Mouse (Mus musculus): ENCODE data around the gene Synj1.

Synj1 gene

DNA sequence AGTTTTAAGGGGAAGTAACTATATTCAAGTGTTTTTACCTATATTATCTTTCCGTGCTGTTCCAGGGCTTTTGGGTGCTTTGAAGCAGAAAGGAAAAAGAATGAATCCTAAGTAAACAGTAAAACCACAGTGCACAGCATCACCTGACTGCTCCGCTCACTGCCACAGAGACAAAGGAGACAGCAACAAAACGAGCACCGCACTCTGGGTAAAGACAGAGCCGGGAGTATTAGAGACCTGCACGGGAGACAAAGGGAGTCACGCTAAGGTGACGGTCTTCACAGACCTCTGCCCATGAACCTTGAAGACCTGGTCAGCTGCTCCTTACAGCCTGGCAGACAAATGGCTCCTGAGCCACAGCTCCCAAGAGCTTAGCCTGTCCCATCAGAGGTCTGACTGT, 64.1 kb downstream of the Synj1 start:
- DNase-seq (ENCODE audit: low spot score in 2 of 2) = no peak

DNA sequence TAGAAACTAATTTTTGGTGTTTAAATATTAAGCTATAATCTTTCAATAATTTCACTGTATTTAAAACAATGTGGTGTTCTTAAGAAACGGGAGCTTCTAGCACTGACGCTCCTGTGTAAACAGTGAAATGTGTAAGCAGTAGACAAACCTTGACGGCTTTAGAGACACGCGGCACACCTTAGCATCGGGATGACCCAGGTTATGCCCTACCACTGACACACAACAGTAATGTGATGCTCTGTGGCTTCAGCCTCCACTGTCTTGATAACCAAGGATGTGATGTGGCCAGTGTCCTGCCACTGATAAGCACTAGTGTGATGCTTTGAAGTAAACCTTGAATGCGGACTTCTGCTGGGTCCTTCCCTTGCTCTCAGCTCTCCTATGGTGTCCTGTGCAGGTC, 69.9 kb downstream of the Synj1 start:
- DNase-seq (ENCODE audit: low spot score in 2 of 2) = no peak

DNA sequence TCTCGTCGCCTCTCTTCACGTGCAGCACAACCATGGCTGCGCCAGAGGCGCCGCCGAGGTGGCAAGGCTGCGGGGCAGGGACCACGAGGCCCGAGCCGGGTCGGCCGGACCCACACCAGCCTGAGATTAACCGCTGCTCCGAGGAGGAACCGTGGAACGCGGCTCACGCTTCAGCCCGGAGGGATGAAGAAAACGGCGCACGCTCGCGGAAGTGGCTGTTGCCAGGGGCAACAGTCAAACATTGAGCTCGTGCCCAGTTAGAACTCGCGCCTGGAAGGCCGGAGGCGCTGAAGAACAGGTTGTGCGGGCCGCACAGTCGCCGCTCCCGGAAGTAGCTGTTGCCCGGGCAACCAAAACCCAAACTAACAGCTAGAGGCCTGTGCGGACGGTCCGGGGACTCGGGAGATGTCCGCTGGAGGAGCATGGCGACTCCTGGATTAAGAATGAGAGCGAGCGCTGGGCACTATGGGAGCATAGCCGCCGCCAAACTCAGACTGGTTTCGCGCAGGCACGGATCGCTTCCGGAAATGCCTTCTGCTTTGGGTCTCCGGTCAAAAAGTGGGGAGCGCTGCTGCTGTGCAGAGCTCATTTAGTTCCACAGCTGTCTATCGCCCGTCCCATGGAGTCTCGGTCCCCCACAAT, 76.3 kb downstream of the Synj1 start, which contains the start of gene Cfap298:
TSS of gene Cfap298 (minus strand) at position 428 of the 642 bp plus-strand sequence.
- DNase-seq (ENCODE audit: low spot score in 2 of 2) = peak; percentile 91 to 92

DNA sequence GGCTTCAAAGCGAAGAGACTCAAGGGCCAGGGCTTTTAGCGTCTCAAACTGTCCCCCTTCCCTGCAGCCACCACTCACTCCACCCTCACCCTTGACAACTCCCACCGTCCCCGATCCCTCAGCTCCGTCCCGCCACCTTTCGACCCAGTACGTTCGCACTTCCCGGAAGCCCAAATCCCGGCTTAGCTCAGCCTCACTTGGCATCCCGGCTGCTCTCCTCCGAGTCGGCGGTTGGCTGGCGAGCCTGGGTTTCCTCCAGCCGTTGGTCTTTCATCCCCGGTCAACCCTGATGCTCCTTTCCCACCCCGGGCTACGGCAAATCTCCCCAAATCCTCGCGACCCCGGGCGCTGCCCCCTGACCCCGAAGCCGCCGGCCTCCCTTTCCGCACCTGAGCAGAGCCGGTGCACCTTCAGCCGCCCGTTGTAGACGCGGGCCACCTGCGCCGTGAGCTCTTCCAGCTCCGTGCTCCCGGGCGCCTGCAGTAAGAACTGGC, 76.9 kb downstream of the Synj1 start:
- peak in 1 of 2 experiments; percentile 23 for DNase-seq (ENCODE audit: low spot score in 2 of 2)

DNA sequence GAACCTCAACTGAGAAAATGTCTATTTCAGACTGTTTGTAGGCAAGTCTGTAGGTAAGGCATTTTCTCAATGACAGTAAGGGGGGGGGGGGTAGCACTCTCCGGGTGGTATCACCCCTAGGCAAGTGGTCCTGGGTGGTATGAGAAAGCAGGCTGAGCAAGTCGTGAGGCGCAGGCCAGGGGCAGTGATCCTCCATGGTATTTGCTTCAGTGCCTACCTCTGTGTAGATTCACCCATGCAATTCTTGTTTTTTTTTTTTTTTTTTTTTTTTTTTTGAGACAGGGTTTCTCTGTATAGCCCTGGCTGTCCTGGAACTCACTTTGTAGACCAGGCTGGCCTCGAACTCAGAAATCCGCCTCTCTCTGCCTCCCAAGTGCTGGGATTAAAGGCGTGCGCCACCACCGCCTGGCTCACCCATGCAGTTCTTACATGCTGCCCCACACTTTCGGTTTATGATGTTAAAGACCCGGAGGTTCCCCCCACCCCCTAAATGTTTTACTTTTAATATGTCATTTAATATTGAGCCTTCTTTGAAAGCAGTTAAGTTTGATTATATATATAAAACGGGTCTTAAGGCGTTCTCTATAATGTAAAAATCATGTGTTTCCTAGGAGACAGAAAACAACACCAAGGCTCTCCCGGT, 77.5 kb downstream of the Synj1 start:
- no peak for DNase-seq (ENCODE audit: low spot score in 2 of 2)

DNA sequence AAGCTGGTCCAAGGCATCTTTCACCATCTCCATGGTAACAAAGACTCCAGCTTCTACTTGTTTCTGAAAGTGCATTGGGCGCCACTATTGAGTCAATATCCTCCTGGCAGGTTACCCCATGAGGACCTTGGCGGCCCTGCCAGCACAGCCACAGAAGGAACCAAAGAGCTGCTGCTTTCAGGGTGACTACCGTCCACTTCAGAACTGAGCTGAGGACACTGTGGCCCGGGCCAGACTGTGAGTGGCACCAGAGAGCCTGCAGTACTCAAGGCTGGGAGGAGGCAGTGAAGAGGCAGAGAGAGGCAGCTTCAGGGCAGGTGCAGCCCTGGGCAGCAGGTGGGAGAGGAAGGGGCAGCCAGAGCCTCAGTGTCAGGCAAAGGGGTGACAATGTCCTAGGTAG, 83.7 kb downstream of the Synj1 start:
- DNase-seq (ENCODE audit: low spot score in 2 of 2) = no peak

DNA sequence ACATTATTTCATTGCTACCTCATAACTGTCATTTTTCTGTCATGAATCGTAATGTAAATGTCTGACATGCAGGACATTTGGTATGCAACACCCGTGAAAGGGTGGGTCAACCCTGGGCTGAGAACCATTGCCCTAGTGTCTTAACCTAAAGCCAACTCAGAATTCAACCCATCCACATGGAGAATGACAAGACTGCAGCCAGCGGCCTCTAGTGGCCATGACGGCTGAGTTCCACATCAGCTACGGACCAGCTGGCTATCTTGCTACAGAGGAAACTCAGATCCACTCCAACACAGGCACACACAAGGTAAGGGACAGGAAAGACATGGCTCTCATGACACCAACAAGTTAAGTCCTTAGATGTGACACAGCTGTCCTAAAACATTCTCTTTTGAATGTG, 85.6 kb downstream of the Synj1 start:
- DNase-seq (ENCODE audit: low spot score in 2 of 2) = no peak

DNA sequence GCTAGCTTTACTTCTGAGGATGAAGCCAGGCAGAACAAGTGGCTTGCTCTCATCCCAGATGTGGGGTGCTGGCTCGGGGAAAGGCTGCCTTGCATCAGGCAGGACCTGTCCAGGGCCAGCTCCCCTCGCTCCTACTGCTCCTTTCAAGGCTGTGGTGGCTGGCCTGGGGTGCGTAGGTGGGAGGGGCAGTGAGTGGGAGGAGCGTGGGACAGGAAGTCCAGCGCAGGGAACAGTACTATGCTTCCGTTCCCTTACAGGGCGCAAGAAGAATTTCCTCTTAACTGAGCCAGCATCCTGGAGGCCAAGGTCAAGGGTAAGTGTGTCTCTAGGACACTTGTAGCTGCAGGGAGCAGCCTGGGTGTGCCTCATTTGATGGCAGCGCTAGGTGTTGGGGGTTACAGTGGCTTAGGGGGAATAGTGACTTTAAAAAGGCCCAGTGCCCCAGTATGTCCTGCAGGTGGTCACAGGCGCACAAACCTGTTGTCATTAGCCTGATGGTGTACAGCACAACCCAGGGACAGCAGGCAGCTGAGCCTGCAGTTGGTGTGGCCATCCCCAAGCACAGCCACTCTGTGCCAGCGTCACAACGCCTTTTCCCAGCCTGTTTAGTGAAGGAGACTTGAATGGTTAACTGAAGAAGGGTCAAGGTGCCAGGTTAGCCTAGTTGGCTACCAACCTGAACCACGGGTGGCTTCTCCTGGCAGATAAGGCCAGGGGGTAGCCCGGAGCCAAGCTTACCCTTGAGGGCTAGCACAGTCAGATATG, 86.3 kb downstream of the Synj1 start:
- no peak for DNase-seq (ENCODE audit: low spot score in 2 of 2)

DNA sequence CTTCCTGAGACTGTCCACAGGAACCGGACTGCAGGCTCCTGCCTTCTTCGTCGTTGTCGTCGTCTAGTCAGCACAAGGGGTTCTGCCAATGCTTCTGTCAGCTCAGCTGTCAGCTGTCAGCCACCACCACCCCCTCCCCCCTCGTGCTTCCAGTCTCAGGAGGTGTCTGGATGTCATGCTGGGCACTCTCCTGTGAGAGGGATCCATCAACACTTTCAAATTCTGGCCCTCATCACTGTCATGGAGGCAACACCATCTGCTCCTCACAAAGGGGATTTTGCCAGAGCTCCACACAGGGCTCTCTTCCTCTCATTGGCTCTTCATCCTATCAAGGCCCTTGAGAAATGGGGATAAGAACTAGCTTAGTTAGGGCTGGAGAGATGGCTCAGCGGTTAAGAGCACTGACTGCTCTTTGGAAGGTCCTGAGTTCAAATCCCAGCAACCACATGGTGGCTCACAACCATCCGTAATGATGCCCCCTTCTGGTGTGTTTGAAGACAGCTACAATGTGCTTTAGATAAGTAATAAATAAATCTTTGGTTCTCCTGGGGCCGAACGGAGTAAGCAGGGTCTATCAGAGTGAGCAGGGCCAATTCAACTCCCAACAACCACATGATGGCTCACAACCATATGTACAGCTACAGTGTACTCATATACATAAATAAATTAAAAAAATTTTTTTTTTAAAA, 89.5 kb downstream of the Synj1 start:
- DNase-seq (ENCODE audit: low spot score in 2 of 2) = no peak

DNA sequence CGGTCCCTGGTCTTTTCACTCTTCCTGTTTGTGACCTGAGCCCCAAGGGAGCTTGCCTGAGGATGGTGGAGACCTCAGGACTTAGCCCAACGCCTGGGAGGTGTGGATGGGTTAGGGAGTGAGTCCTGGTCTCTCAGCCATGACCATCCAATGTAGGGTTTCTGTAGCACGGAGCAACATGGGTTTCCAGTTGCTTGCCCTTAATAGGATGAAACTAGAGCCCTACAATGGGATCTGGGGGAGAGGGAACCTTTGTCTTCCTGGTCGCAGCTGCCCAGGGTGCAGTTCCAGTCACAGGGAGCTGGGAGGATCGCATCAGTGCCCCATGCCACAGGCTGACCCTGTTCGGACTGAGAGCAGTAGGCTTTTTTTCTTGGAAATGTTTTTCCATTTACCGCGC, 94.0 kb downstream of the Synj1 start:
- DNase-seq (ENCODE audit: low spot score in 2 of 2) = no peak

DNA sequence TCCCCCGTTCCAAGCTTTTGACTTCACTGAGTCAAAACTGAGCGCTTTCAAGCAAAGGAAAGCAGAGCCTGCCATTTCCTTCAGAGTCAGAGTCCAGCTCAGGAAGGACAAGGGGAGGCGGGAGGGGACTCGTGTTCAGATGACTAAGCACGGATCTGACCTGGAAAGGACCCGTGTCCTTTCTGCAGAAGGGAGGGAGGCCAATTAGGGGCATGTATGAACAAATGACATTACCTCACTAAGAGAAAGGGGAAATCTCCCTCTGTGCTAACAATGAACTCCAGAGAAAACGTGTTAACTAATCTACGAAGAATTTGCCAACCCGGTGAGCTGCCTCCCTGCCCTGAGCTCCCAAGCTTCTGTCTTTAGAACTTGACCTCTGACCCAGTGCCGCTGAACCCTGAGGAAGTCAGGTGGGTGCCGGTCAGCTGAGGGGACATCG, 95.0 kb downstream of the Synj1 start:
- no peak for DNase-seq (ENCODE audit: low spot score in 2 of 2)

DNA sequence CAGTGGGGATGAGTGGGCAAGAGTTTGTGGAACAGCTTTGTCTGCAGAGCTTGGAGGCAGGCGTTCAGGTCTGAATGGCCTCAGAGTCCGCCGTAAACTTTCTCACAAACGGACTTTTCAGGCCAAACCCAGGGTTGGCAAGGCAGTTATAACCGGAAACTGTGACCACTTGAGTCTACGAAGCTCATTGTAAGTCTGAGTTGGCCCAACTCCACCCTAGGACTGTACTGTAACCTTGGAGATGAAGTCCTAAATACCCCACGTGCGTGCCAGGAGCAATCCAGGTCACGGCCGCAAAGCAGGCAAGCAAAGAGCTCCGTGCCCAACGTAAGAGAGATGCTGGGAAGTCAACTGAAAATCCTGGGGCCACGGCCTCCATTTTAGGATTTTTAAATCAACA, 99.3 kb downstream of the Synj1 start:
- DNase-seq (ENCODE audit: low spot score in 2 of 2) = no peak

DNA sequence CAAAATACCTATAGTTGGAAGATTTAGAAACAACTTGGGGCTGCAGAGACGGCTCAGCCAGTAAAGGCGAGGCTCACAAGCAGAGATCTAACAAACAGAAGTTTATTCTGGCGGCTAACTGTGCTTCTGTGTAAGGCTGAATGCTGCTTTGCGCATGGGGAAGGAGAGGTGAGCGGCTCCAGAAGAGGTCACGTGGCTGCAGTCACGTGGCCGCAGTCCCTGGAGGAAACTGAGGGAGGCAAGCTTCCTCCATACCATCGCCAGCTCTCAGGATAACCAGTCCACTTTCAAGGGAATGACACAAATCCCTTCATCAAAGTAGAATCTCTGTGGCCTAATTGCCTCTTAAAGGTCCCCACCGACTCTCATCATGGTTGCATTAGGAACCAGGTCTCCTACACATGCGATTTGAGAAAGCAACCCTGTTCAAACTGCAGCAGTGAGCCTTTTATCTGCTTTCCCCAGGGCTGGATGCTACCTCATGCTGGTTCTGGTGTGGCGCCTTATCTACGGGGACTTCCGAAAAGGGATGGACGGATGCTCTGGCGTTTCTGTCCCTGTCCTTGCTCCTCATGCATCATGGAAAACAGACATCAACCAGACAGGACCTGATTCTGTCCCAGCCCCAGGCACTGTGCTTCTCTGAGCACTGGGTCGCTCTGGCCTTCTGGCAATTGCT, 100.1 kb downstream of the Synj1 start:
- DNase-seq (ENCODE audit: low spot score in 2 of 2) = no peak

DNA sequence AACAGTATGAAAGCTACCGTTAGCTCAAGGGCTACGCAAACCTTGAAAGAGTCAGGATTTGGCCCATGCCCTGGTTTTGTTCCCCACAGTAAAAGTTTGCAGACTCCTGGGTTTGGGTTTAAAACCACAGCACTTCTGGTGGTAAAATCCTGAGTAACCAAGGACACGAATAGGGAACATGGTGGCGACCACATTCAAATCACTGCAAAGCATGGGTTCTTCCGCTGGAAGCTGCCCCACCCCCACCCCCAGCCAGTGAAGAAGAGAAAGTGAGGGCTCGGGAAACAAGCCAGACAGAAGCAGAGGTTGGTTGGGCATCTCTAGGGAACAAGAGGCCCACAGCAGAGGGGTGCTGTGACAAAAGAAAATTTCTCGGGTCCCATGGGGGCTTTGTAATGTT, 103.9 kb downstream of the Synj1 start:
- no peak for DNase-seq (ENCODE audit: low spot score in 2 of 2)

DNA sequence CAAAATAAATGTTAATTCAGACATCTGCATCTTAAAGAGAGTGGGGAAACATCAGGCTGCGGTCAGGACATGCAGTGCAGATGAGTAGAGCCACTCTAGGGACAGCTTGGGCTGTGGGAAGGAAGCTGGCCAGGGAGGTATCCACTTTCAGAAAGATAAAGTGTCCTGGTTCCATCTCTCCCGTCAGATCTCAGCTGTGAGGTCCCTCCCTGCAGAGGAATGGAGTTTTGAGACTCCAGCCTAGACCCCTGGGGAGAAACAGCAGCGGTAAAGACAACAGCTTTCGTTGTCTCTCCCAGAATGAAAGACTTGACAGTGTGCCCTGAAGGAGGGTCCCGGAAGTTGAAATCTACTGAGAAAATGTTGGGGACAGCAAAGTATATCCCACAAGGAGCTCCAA, 107.8 kb downstream of the Synj1 start:
- no peak for DNase-seq (ENCODE audit: low spot score in 2 of 2)

DNA sequence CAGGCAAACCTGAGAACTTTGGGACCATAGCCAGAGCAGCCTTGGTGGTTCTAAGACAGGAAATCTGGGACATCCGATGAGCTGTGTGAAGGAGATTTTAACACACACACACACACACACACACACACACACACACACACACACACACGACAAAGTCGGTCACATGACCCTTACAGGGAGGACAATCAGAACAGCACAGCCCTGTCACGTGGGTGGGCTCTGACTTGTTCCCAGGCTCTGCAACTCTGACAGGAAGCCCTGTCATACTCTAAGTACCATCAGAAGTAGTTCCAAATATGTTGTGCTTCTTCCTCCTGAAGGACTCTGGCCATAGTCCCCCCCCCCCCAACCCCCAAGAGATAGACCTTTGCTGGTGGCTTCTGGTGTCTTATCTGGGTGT, 109.7 kb downstream of the Synj1 start:
- no peak for DNase-seq (ENCODE audit: low spot score in 2 of 2)

DNA sequence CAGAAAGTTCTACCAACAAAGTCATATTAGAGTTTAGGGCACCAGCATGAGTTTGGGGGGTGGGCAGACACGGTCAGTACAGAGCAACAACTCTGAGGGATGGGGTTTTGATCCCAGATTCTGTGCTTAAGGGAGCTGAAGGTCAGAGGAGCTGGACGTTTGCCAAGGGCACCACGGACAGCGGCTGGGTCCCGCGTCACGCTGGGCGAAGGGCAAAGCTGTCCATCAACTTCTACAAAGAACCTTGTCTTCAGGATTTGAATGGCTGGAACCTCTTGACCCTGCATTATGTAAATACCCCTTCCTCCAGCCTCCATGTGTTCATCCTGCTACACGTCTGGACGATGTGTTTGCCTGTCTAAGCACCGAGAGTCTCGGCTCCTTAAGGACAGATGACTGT, 111.6 kb downstream of the Synj1 start:
- DNase-seq (ENCODE audit: low spot score in 2 of 2) = no peak

DNA sequence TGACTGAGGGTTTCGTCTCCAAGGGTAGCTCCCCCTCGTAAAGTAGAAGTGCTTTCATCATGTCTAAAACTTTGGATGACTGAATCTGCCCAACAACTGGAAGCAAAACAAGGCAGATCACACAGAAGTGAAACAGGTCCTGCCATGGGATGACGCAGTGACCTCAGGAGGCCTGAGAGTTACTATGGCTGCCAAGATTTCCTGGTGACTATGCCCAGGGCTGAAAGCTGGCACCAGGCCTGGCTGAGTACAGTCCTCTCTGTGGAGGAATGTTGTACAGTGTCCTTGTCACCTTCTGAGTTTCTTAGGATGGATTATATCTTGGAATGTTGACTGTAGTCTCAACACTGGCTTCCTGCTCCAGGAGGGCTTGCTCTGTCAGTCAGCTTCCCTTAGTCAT, 113.5 kb downstream of the Synj1 start:
- no peak for DNase-seq (ENCODE audit: low spot score in 2 of 2)

DNA sequence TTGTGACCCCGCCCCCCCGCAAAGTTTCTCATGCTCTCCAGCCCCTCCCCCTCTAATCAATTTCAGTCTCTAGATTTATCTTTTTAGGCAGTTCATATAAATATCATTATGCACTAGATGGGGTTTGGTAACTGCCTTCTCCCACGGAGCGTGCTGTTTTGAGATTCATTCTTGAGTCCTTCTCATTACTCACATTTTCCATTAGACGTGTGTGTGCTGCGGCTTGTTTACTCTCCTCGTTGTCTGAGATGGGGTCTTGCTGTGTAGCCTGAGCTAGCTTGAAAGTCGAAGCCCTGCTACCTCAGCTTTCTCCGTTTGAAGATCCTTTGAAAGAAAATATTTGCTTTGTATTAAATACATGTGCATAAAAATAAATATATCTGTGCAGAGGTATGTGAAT, 117.3 kb downstream of the Synj1 start:
- no peak for DNase-seq (ENCODE audit: low spot score in 2 of 2)

DNA sequence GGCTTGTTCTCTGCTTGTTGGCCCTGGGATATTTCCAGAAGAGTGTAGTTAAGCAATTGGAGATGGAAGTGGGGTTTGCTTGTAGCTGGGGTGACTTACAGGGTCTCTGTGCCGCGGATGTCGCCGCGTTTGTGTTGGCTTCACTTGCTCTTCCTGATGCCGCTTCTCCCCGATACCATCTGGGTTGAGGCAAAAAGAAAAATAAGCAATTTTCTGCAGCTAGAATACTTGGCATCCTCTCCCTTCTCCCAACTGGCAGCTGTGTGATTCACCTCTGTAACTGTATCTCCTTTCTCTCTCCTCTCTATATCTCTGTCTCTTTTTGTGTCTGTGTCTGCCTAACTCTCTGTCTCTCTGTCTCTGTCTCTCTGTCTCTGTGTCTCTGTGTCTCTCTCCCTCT, 118.1 kb downstream of the Synj1 start:
- no peak for DNase-seq (ENCODE audit: low spot score in 2 of 2)

DNA sequence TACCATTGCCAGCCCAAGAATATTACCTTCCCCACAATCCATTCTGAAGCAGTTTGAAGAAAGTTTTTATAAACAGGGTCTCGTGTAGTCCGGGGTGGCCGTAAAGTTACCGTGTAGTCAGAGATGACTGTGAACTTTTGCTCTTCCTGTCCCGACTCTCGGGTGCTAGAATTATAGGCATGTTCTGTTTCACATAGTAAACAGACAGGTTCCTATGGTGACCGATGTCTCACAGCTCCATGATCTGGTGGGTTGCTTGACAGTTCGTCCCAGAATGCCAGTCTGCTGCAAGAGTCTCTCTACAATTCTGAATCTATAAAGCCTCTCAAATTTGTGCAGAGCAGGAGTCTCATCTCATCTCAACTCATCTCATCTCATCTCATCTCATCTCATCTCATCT, 119.0 kb downstream of the Synj1 start:
- no peak for DNase-seq (ENCODE audit: low spot score in 2 of 2)

DNA sequence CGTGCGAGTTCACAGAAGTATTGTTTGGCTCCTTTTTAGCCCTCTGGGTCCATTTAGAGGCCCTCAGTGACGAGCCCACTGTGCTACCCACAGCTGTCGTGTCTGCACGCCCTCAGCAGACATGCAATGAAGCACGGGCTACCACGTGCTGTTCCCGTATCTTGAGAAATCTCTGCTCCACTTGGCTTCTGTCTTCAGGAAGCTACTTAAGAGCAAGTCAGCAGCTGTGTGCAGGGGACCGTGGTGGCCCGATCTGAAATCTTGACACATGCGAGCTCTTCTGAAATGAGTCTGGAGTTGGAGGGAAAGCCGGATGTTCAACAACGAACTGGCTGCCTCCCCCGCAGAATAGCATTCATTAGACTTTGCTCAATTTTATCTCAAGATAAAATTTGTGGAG, 119.5 kb downstream of the Synj1 start:
- DNase-seq (ENCODE audit: low spot score in 2 of 2) = no peak

Data from natural killer cell, adult 2 months (primary cell).